Mouse (Mus musculus): ENCODE data around the gene Gm17387.

Gm17387 gene

DNA sequence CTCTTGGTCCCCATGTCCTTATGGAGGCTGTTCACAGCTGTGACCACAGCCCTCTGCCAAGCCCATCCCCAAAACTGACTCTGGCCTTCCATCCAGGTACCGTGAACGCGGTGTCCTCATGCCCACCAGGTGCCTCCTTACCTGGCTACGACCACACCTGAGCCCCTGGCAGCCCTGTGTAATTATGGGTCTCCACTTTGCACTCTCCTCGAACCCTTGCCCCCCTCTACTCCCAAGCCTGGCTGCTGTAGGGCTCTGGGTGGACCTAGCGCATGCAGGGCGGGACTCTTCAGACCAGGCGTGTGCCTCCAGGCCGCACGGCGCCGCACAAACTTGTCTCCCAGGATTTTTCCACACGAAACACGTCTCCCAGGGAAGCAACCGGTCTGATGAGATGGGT, 48.9 kb downstream of the Gm17387 start, which contains the start of gene Pkp3:
Pkp3 (plus strand) TSS at position 378 of the 400 bp plus-strand sequence.
- DNase-seq (ENCODE audit: low spot score), result no peak

DNA sequence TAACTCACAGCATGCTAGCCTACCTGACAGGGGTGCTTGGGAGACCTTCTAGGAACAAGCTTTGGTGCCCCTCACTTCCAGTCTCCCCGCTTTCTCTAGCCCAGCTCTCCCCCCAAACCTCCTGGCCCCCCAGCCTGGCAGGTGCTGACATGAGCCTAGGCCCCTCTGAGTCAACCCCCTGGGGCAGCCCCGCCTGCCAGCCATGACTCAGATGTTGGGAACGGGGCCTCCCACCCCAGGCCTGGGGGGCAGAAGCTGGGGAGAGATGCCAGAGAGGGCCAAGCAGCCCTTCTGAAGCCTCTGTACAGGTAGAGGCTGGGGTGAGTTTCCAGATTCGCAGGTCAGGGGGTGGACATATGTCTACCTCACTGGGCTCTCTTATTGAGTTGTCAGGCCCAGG, 49.9 kb downstream of the Gm17387 start:
- no peak for DNase-seq (ENCODE audit: low spot score)

All from retina, embryonic 14.5 days (tissue).